Mouse (Mus musculus): ENCODE measurements around the gene Cldn11. TPM values are rescaled to one million over a fixed set of nuclear protein-coding genes. Genes with fewer than 3 reads are reported as not detected.

Gene Cldn11
- under 1 TPM; 0.57 to 0.68 TPM for total RNA-seq (2021)
- polyA plus RNA-seq (2012; rRNA removed): 0.59 and 0.94 TPM in 2 replicates
- long read RNA-seq: 0 reads

DNA sequence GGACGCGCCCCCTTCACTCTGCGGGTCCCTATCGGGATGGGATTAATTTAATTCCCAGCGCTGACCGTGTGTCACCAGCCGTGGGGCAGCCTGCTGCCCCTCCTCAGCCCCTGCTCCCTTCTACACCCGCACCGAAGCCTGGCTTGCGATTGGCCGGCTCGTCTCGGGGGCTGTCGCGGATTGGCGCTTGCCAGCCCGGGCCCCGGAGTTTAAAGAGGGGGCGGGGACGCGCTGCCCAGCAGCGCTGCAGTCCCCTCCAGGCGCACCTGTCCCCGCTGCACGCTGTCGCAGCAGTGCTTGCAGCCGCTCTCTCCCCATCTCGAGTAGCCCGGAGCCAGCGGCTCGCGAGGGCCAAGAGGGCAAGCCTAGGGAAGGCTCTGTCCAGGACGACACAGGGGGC lies at the start of gene Cldn11:
Gene Cldn11 (plus strand): TSS at position 215 of the 400 bp plus-strand sequence.
- peak in 1 of 2 experiments; percentile 23 for DNase-seq
- H3K9ac ChIP-seq (ENCODE audit: low read depth, low read length): no peak within 1 kb of the TSS
- H3K36me3 ChIP-seq (ENCODE audit: control insufficient read depth, insufficient read depth, low read length): no peaks in the 10 kb centered on the region
- under 1% methylated on average over 33 of the region's 33 CpGs for WGBS
- intact Hi-C loops (cut with DNase I): no loop called here
- H3K4me3 ChIP-seq: no peak within 1 kb of the TSS
- H3K27ac ChIP-seq: no peak within 1 kb of the TSS
- no peaks in the 10 kb centered on the region for H3K79me2 ChIP-seq (replicated peaks; ENCODE audit: control insufficient read depth, insufficient read depth, low read length)
- no peaks in the 10 kb centered on the region for H3K4me1 ChIP-seq (ENCODE audit: control insufficient read depth, insufficient read depth, low read length)
- TF ChIP-seq EP300 (IDR thresholded peaks at IDR 0.05; ENCODE audit: insufficient read depth, low read depth, low read length) (no peak), CTCF (IDR thresholded peaks at IDR 0.05) (no peak), POLR2A (IDR thresholded peaks at IDR 0.05; ENCODE audit: insufficient read depth, low read depth, low read length) (no peak)
- peaks cover 4% of the 10 kb centered on the region for H3K27me3 ChIP-seq (ENCODE audit: control insufficient read depth, insufficient read depth, low read length)

DNA sequence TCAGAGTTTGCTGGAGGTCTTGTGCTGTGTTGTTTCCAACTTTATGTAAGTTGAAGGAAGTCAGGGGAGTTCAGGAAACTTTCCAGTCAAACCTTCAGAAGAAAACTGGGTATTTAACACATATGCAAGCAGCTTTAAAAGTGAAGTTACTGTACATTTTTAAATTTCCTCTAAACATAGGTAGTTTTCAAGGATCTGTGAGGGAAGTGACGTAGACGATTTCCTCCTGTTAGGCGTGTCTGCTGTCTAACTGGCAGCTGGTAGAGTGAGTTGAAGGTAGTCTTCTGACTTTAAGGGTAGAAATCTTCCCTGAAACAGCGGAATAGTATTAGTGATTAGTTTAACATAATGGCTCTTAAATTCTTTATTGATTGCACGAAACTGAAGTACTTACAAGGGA lies 49.7 kb upstream of the Cldn11 start:
- Histone ChIP-seq H3K79me2 (replicated peaks; ENCODE audit: control insufficient read depth, insufficient read depth, low read length) (peaks cover 3% of the 10 kb centered on the region; the same call in 1 of the 2 replicates), H3K36me3 (ENCODE audit: control insufficient read depth, insufficient read depth, low read length) (peaks cover 41% of the 10 kb centered on the region), H3K27me3 (ENCODE audit: control insufficient read depth, insufficient read depth, low read length) (no peaks in the 10 kb centered on the region), H3K9ac (ENCODE audit: low read depth, low read length) (no peak overlapping the region), H3K27ac (no peak overlapping the region), H3K4me3 (peak overlapping the region; percentile 11; the same call in 1 of the 2 replicates), H3K4me1 (ENCODE audit: control insufficient read depth, insufficient read depth, low read length) (peaks cover 13% of the 10 kb centered on the region)
- WGBS: 47% methylated on average over 5 of the region's 5 CpGs
- intact Hi-C loops (cut with DNase I): no loop called here
- no peak for TF ChIP-seq POLR2A (IDR thresholded peaks at IDR 0.05; ENCODE audit: insufficient read depth, low read depth, low read length)
- TF ChIP-seq CTCF (IDR thresholded peaks at IDR 0.05): no peak
- no peak for TF ChIP-seq EP300 (IDR thresholded peaks at IDR 0.05; ENCODE audit: insufficient read depth, low read depth, low read length)
- DNase-seq: no peak

DNA sequence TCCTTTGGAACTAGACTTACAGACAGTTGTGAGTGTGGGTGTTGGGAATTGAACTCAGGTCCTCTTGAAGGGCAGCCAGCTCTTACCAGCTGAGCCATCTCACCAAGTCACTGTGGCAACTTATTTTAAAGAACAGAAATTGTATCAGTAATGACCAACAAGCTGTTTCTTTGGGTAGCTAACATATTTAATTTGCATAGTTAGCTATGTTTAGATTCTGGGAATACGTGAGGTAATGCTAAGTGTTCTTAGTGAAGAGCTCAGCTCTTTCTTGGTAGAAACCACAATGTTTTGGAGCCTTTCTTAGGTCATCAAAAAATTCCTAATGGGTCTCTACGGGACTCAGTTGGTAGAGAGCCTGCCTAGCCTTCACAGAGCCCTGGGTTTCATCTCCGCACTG lies 48.9 kb upstream of the Cldn11 start:
- Histone ChIP-seq H3K36me3 (ENCODE audit: control insufficient read depth, insufficient read depth, low read length) (peaks cover 41% of the 10 kb centered on the region), H3K4me1 (ENCODE audit: control insufficient read depth, insufficient read depth, low read length) (peaks cover 13% of the 10 kb centered on the region), H3K79me2 (replicated peaks; ENCODE audit: control insufficient read depth, insufficient read depth, low read length) (peaks cover 3% of the 10 kb centered on the region; the same call in 1 of the 2 replicates), H3K9ac (ENCODE audit: low read depth, low read length) (no peak overlapping the region), H3K27ac (no peak overlapping the region), H3K27me3 (ENCODE audit: control insufficient read depth, insufficient read depth, low read length) (no peaks in the 10 kb centered on the region), H3K4me3 (no peak overlapping the region)
- peak in 1 of 2 experiments; percentile 9 for DNase-seq
- 83% methylated on average over 3 of the region's 3 CpGs for WGBS
- intact Hi-C loops (cut with DNase I): no loop called here
- no peak for TF ChIP-seq EP300 (IDR thresholded peaks at IDR 0.05; ENCODE audit: insufficient read depth, low read depth, low read length)
- no peak for TF ChIP-seq POLR2A (IDR thresholded peaks at IDR 0.05; ENCODE audit: insufficient read depth, low read depth, low read length)
- TF ChIP-seq CTCF (IDR thresholded peaks at IDR 0.05): no peak

DNA sequence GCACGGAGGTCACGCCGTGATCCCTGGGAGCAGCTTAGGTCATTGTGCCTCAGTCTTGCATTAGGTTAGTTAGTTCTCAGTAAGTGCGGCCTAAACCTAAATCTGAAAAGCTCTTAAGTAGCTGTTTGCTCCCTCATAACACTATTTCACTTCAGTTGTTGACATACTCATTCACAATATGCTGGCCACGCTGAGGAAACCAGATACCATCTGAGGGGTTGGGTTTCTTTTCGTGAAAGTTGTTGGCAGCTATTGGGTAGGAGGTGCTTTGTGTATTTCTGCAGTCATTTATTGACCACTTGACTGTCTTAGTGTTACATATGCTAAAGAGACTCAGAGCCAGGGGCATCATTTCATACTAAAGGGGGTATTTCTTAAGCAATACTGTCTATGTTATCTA lies 44.8 kb upstream of the Cldn11 start:
- Histone ChIP-seq H3K79me2 (replicated peaks; ENCODE audit: control insufficient read depth, insufficient read depth, low read length) (peaks cover 5% of the 10 kb centered on the region), H3K4me1 (ENCODE audit: control insufficient read depth, insufficient read depth, low read length) (peaks cover 13% of the 10 kb centered on the region), H3K36me3 (ENCODE audit: control insufficient read depth, insufficient read depth, low read length) (peaks cover 21% of the 10 kb centered on the region), H3K9ac (ENCODE audit: low read depth, low read length) (no peak overlapping the region), H3K27ac (no peak overlapping the region), H3K27me3 (ENCODE audit: control insufficient read depth, insufficient read depth, low read length) (no peaks in the 10 kb centered on the region), H3K4me3 (no peak overlapping the region)
- peak in 1 of 2 experiments; percentile 9 for DNase-seq
- intact Hi-C loops (cut with DNase I): no loop called here
- TF ChIP-seq CTCF (IDR thresholded peaks at IDR 0.05): no peak
- TF ChIP-seq POLR2A (IDR thresholded peaks at IDR 0.05; ENCODE audit: insufficient read depth, low read depth, low read length): no peak
- no peak for TF ChIP-seq EP300 (IDR thresholded peaks at IDR 0.05; ENCODE audit: insufficient read depth, low read depth, low read length)
- 64% methylated on average over 6 of the region's 6 CpGs for WGBS

DNA sequence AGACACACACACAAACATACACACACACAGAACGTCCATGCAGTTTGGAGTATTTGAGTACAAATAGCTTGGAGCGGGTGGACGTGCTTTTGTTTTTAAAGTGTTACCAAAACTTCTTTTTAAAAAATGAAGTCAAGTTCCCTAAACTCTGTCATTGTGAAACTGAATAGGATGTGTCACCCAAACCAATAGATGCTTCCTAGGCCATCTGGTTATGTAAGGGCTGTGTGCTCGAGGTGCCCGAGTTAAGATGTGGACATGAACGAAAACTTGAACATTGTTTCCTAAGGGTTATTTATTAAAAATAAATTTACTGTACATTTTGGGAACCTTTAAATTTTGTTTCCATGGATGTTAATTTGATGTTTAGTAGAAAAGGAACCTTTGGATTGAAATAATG lies 43.1 kb upstream of the Cldn11 start:
- WGBS: 85% methylated on average over 6 of the region's 6 CpGs

DNA sequence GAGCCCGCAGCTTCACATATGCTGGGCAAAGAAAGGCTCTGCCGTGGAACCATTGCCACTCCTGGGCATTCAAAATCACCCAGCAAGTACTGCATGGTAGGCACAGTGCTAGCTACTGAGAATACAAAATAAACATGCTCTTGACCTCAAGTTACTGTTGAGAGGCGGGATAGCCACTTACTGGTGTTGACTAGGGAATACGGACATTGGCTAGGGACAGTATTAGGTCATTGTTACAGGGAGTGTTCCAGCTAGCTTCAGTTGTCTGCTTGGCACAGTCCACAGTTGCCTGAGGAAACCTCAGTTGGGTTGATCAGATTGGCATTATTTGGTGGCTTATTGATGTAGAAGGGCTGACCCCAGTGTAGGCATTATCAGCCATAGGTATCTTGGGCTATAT lies 42.0 kb upstream of the Cldn11 start:
- no peaks in the 10 kb centered on the region for H3K27me3 ChIP-seq (ENCODE audit: control insufficient read depth, insufficient read depth, low read length)
- peak; percentile 30 to 40 for DNase-seq
- intact Hi-C loops (cut with DNase I): no loop called here
- peaks cover 11% of the 10 kb centered on the region for H3K4me1 ChIP-seq (ENCODE audit: control insufficient read depth, insufficient read depth, low read length)
- peaks cover 9% of the 10 kb centered on the region for H3K36me3 ChIP-seq (ENCODE audit: control insufficient read depth, insufficient read depth, low read length)
- no peak overlapping the region for H3K27ac ChIP-seq
- WGBS: 38% methylated on average over 4 of the region's 4 CpGs
- no peak overlapping the region for H3K4me3 ChIP-seq
- no peak for TF ChIP-seq POLR2A (IDR thresholded peaks at IDR 0.05; ENCODE audit: insufficient read depth, low read depth, low read length)
- H3K9ac ChIP-seq (ENCODE audit: low read depth, low read length): no peak overlapping the region
- peaks cover 3% of the 10 kb centered on the region for H3K79me2 ChIP-seq (replicated peaks; ENCODE audit: control insufficient read depth, insufficient read depth, low read length)

More for the DNA sequence above, 43.1 kb upstream of the Cldn11 start:
- Histone ChIP-seq H3K27ac (no peak overlapping the region), H3K9ac (ENCODE audit: low read depth, low read length) (no peak overlapping the region), H3K4me3 (no peak overlapping the region), H3K36me3 (ENCODE audit: control insufficient read depth, insufficient read depth, low read length) (peaks cover 12% of the 10 kb centered on the region), H3K79me2 (replicated peaks; ENCODE audit: control insufficient read depth, insufficient read depth, low read length) (peaks cover 4% of the 10 kb centered on the region), H3K27me3 (ENCODE audit: control insufficient read depth, insufficient read depth, low read length) (no peaks in the 10 kb centered on the region), H3K4me1 (ENCODE audit: control insufficient read depth, insufficient read depth, low read length) (peaks cover 12% of the 10 kb centered on the region)
- intact Hi-C loops (cut with DNase I): no loop called here
- TF ChIP-seq CTCF (IDR thresholded peaks at IDR 0.05) (no peak), POLR2A (IDR thresholded peaks at IDR 0.05; ENCODE audit: insufficient read depth, low read depth, low read length) (no peak), EP300 (IDR thresholded peaks at IDR 0.05; ENCODE audit: insufficient read depth, low read depth, low read length) (no peak)
- DNase-seq: no peak

Data from heart, adult 2 months (tissue).